Mouse (Mus musculus): ENCODE measurements around the gene Ccnjl.

Gene Ccnjl

DNA sequence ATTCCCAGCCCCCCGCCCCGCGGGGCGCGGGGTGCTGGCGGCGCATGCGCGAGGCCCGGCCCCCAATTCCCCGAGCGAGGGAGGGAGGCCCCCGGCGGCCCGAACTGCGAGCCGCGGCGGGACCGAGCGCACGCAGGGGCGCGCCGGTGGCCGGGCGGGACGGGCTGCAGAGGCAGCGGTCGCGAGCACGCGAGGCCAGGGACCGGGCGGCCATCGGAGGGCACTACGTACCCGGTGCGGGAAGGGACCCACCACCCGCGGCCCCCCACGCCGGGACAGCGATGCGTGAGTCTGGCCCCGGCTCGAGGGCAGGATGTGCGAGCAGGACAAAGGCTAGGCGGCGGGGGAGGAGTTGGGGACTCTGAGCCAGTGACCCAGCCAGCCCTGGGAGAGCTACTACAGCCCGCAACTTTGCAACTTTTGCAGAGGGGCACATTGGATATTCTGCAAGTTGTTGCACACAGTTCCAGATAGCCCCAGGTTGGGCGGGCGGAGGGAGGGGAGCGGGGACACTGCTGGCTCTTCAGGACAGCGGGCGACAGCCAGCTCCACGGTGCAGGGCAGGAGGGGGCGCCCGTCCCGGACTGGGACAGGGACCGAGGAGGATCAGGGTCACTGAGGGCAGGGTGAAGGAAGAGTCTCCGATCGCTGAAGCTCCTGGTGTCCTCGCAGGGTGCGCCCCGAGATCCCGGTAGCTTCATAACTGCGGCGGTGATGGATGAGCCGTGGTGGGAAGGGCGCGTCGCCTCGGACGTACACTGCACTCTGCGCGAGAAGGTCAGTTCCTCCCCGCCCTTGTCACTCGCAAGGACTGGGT, at the start of gene Ccnjl:
Ccnjl (plus strand) TSS at position 102 of the 817 bp plus-strand sequence.
- DNase-seq (ENCODE audit: low read depth, low spot score) = no peak

DNA sequence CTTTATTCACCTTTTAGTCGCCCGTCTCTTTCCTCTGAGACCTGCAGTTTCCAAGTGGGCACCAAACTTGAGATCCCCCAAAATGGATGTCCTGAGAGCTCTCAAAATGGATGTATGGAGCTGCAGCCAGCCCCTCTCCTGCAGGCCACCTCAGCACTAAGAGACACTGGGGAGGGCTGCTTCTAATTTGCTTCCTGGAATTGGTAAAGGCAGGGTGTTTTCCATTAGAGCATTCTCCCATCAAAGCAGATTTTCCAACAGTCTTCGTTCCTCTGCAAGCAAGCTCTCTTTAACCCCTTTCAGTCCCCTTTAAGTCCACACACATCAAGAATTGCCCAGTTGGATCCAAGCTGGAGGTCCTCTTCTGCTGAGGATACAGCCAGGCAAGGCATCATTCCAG, 49.2 kb upstream of the Ccnjl start:
- DNase-seq (ENCODE audit: low read depth, low spot score) = no peak

DNA sequence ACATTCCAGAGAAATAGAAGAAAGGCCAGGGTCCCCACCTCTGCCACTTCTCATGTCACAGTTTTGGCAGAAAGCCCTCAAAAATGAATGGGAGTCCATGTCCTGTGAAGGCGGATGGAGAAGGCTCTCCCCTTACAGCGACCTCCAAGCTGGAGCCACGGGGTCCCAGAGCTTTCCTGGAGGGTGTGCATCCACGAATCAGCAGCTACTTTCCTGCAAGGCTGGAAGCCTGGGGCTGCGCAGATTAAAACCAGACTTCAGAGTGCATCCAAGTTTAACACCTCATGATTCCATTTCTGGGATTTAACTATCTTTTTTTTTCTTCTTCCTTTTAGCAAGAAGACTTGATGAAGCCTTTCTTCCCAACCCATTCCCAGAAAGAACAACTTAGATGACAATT, 48.0 kb upstream of the Ccnjl start:
- DNase-seq (ENCODE audit: low read depth, low spot score) = no peak

DNA sequence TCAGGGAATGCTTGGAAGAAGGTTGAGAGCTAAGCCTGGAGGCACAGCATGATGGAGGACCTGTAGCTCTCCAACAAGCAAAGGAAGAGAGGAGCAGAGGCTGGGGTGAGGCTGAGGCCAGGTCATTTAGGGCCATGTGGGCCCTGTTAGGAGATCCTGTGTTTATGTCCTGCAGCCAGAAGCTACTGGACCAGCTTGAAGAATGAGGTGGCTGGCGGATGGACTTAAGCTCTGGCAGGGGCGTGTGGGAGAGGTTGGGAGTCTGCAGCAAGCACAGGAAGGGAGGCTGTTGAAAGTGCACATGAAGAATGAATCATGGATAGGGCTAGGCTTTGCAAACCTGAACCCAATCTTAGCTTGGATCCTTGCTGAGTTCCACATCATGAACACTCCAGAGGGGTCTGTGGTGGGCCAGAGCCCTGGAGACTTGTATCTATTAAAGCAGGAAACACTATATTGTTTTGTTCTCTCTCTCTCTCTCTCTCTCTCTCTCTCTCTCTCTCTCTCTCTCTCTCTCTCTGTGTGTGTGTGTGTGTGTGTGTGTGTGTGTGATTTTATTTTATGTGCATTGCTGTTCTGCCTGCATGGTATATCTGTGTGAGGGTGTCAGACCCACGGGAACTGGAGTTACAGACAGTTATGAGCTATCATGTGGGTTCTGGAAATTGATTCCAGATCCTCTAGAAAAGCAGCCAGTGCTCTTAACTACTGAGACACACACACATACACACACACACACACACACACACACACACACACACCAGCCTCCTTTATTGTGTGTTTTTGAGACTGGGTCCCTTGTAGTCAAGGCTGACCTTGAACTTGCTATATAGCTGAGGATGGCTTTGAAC, 46.7 kb upstream of the Ccnjl start:
- no peak for DNase-seq (ENCODE audit: low read depth, low spot score)

DNA sequence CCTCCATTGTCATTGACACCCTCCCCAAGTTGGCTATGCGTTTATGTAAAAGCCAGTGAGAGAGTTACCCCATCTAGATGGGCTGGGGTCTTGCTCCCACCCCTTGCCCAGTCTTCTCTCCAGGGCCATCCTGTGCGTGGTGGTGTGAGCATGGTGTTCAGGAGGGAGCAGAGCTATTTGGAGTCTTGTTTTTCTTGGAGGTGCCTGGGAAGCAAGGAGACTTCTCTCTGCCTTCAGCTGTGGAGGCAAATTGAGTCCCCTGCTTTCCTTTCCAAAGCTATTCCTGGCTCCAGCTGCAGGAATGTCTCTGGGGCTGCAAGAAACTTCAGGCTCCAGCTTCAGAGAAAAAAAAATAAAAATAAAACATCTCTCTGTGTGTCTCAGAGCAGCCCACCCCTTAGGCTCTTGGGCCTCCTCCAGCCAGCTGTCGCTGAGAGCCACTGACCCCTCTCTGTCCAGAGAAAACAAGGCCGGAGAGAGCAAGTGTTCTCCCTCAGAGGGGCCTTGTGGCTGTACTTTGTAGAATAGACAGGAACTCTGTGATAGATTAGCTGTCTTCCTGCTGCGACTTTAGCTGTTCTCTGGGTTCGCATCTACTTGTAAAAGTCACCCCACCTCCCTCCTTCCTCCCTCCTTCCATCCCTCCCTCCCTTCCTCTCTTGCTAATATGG, 45.3 kb upstream of the Ccnjl start:
- no peak for DNase-seq (ENCODE audit: low read depth, low spot score)

DNA sequence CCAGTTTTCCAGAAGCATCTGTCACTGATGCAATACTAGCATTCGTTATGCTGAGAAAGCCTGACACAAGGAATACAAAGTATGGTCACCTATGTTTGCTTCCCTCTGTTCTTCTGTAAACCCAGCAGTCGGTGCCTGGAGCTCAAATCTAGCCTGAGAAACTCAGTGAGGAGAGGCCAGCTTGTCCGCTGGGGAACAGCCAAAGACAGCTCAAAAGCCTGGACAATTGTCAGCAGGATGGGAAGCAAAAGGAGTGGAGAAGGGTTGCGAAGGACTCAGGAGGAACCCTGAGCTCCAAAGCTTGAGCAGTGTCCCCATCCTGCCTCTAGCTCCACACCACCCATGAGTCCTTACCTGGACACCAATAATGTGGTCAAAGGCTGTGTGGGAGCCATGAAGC, 44.5 kb upstream of the Ccnjl start:
- no peak for DNase-seq (ENCODE audit: low read depth, low spot score)

DNA sequence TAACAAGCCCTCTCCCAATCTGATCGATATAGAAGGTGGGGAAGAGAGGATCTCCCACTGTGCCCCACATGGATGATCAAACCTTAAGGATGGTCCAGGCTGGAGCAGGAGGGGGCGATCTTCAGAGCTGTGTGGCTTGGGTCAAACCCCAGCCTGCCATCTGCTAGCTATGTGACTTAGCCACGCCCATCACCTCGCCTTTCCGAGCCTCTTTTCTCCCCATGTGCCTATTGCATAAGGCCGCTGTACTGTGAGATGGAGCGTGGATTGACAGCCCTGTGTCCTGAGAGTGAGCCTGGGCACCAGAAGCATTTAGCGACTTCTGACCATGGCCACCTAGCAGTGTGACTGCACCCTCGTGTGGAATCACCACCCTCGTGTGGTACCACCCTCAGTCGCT, 43.9 kb upstream of the Ccnjl start:
- DNase-seq (ENCODE audit: low read depth, low spot score) = no peak

DNA sequence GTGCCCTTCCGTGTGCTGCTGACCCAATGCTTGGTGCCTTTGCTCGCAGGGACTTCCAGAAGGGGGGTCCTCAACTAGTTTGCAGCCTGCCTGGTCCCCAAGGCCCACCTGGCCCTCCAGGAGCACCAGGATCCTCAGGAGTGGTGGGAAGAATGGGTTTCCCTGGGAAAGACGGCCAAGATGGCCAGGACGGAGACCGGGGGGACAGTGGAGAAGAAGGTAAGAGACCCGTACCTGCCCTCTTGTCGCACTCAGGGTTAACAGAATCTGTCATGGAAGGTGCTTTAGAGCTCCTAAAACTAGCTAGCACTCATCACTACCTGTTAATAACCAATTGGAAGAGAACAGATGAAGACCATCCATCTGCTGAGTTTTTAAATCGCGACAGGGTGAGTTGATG, 42.7 kb upstream of the Ccnjl start:
- DNase-seq (ENCODE audit: low read depth, low spot score) = no peak

DNA sequence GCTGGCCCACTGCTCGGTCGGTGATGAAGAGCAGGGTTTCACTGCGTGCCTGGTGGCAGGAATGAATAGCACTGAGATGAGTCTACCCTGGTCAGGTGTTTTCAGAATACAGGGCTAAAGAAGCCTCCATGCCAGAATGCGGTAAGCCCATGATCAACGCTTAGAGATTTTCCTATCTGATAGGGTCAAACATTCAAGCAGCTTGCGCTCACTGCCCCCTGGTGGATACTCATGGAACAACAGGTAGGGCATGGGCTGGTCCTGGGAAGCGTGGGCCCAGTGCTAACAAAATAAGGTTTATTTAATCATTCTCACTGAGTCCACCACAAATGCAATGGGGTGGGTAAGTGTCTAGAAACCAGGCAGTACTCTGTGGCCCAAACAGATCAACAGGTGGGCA, 35.9 kb upstream of the Ccnjl start:
- peak; percentile 54 for DNase-seq (ENCODE audit: low read depth, low spot score)

DNA sequence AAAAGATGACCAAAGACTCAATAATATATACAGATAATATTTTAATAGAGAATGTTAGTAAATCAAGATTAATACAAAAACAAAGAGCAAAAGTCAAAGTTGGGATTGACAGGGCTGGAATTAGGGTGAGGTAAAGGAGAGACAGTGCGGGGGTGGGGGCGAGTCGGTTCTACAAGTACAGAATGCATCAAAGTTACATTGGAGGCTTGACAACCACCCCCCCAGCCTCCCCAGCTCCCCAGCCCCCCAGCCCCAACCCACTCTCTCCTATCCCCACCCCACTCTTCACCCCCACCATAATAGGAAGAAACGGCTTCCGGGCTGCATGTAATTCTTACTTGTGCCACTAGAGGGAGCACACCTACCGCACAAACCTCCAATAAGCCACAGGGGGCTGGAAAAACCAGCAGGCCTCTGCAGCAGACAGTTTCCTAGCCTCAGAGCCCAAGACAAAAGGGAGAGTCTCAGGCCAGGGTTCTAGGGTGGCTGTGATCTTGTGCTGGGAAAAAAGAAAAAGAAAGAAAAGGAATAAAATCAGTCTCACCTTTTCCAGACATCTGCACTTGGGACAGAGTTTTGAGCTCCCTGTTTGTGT, 34.7 kb upstream of the Ccnjl start:
- DNase-seq (ENCODE audit: low read depth, low spot score) = peak; percentile 58

DNA sequence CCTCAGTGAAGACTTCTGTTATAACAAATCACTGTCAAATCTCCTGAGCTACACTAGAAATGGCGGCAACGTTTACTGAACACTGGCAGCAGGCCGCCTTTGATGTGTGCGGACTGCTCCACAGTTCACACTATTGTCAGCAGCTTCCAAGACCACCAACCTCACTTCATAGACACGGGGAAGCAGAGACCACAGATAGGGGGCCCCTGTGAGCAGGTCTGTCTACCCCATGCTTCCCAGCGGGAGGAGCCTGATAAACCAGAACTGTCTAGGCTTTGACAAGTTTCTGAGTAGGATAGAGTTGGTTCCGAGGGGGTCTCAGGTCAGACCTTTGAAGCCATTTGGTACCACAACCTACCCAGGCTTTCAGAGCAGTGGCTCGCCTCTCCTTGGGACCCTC, 33.5 kb upstream of the Ccnjl start:
- DNase-seq (ENCODE audit: low read depth, low spot score) = no peak

DNA sequence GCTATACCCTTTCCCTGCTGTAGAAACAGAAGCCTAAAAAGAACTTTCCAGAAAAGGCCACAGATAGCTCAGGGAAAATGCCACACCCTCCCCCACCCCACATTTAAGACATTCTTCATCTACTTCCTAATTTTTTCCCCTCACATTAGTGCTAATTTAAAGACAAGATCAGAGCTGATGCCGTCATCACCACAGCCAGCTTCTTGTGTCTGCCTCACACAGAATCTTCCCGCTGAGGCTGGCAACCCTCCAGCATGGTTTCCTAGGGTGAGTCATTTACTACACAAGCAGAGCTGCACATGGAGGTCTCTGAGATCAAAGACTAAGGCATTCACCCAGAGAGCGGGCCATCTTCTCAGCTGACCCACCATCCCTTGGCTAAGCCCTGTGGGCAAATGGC, 33.1 kb upstream of the Ccnjl start:
- DNase-seq (ENCODE audit: low read depth, low spot score) = no peak

DNA sequence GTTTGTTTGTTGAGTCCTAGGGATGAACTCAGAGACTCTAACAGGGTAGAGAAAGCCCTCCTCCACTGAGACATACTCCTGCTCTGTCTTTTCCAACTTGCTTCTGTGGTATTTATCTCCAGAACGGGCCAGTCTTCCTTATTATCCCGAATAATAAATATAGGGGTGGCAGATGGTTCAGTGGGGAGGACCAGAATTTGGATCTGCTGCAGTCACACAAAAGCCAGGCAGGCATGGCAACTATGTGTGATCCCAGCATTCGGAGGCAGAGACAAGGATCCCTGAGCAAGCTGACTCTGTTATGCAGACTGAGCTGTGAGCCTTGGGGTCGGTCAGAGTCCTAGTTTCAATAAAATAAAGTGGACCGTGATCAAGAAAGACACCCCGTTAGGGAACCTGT, 27.3 kb upstream of the Ccnjl start:
- no peak for DNase-seq (ENCODE audit: low read depth, low spot score)

DNA sequence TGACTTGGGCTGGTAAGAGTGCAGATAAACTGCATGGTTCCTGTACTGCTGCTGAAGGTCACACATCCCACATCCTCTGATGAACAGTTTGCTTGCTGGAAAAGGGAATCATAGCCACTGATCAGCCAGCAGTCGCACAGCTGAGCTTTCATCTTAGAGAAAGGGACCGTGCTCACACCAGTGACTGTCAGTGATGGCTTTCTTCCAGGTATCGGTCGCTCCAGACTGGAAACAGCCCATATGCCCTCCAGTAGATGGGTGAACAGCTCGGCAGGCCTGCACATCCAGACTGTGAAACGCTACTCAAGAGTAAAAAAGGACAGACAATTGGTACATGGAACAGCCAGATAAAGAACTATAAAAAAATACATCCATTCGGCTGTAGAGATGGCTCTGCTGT, 23.4 kb upstream of the Ccnjl start:
- no peak for DNase-seq (ENCODE audit: low read depth, low spot score)

DNA sequence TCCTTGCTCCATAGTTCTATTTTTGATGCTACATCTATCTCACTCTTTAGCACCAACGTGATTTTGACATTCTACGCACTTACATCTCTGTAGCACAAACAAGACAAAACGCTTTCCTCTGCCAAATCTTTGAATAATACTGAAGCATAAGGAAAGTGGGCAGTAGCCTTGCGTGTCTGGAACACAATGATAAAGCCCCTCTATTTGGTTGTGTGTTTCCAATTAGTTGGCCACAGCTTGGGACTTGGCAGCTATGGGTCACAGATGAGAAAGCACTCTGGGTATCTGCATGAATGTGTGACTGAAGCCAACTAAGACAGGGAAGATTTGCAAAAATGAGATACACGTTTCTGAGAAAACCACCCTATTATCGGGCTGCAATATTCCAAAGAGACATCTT, 20.6 kb upstream of the Ccnjl start:
- DNase-seq (ENCODE audit: low read depth, low spot score) = no peak

DNA sequence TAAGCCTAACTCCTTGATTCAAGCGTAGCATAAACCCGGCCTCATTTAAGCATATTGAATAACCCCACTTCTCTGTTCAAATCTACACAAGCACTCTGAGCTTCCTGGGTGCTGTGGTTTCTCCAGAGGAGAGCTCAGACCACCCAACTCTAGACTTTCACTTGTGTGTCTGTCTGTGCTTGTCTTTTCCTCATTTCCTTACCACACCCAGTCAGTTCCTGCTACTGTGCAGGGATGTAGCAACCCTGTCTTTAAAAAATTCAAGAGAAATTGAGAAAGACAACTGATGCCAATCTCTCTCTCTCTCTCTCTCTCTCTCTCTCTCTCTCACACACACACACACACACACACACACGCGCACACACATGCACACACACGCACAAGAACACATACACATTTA, 18.7 kb upstream of the Ccnjl start:
- DNase-seq (ENCODE audit: low read depth, low spot score) = no peak

DNA sequence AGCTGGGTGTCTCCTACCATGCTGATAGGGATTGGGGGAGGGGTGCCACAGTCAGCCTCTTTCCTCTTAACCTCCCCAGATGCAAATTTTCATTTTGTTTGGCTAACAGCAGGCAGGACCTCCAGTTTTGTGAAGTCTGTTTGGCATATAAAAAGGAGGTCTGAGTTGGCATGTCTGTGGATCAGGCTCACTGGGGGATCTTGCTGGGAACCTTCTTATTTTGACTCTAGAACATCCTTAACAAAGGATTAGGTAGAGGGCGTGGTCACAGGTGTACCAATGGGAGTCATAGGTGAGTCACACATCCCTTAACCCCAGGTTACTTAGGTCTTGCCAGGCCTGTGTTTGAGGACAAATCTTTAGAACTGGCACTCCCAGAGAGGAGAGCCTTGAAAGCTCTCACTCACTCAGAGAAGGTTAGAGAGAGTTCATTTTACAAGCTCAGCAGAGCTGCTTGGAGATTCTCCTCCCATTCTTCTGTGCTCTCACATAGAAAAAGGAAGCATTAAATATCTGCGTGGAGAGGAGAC, 15.9 kb upstream of the Ccnjl start:
- DNase-seq (ENCODE audit: low read depth, low spot score) = no peak

DNA sequence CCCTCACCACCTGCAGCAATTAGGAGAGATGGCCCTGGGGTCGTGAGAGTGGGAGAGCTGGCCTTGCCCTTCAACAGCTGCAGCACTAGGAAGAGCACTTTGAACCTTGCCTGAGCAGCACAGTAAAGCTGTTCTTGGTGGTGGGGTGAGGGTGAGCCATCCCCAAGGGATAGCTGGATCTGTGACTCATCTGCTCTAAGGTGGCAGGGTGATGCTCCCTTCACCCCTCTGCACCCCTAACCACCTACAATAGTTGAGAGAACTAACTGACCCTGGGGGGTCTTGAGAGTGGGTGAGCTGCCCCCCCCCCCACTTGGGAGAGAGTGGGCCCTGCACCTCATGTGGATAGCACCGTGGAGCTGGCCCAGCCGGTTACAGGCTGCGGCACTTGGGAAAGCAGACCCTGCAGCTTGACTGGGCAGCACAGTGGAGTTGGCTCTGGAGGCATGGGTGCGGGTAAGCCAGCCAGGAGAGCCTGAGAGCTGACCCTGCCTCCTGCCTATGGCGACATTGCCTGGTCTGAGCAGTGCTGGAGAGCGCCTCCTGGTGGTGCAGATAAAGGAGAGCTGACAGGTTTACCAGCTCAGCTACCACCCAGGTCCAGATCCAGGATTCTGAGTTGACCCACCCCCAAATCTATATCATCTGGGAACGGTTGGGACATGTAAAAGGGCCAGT, 12.1 kb upstream of the Ccnjl start:
- peak; percentile 55 for DNase-seq (ENCODE audit: low read depth, low spot score)

DNA sequence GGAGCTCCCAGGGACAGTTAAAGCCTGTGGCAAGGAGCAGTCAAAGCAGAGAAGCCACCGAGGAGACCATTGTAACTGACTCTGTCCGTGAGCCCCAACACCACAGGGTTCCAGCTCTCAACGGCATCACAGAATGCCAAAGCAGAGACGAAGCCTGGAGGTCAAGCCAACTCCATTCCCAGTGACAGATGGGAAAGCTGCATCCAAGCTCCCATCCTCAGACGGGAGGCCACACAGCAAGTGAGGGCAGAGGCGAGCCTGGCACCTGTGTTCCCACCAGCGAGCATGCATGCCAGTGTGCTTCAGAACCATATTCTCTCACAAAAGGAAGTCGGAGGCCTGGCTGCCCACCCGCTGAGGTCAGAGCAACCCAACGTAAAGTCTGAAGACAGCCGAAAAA, 10.9 kb upstream of the Ccnjl start:
- no peak for DNase-seq (ENCODE audit: low read depth, low spot score)

DNA sequence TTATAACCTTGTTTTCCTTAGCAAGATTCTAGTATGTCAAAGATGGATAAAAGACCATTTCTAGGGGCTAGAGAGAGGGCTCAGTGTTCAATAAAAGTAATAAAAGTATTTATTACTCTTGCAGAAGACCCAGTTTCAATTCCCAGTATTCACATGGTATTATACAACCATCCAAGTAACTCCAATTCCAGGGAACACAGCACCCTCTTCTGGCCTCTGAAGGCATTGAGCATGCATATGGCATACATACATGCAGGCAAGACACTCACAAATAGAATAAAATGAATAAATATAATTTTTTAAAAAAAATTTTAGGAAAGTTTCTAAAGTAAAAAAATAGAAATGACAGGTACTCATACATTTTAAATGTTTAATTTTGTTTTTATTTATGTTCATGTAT, 10.5 kb upstream of the Ccnjl start:
- DNase-seq (ENCODE audit: low read depth, low spot score) = no peak

DNA sequence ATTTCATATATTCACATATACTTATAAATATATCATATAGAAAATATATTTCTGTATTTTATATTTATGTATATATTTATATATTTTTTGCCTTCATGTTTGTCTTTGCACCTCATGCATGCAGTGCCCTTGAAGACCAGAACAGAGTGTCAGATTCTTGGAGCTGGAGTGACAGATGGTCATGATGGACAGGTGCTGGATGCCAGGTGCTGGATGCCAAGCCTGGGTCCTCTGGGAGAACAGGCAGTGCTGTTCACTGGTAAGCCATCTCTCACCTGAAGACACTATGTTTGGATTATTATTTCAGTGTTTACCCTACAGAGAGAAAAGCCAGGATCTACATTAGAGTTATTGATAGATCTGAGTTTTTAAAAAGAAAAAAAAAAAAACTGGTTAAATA, 9.8 kb upstream of the Ccnjl start:
- no peak for DNase-seq (ENCODE audit: low read depth, low spot score)

Data from A20 (cell line).